Mouse (Mus musculus) cortical plate, adult 2 months (tissue): ENCODE measurements around the gene Rhov. TPM values are rescaled to one million over a fixed set of nuclear protein-coding genes. Genes with fewer than 3 reads are reported as not detected.

Experiments
- H3K27ac ChIP-seq: fragments of 200-500 bp; 2 replicates; pipeline ENCODE4 v1.5.1; 2012; ENCODE audit warnings: low read length, control low read depth, inconsistent platforms; ENCODE audit not compliant: insufficient read depth
- H3K4me1 ChIP-seq: fragments of 200-500 bp; 2 replicates; pipeline ENCODE4 v1.6.1; 2011; ENCODE audit warnings: low read length; ENCODE audit not compliant: control insufficient read depth, insufficient read depth
- H3K4me3 ChIP-seq: fragments of 200-500 bp; 2 replicates; pipeline ENCODE4 v1.5.1; 2011; ENCODE audit warnings: mild to moderate bottlenecking, low read length, control low read depth; ENCODE audit not compliant: insufficient read depth
- CTCF ChIP-seq: fragments of 200-500 bp; IDR thresholded peaks from 2 replicates; pipeline ENCODE4 v1.5.1; 2011; ENCODE audit warnings: mild to moderate bottlenecking, control low read depth, low read length; ENCODE audit not compliant: insufficient read depth; ENCODE audit errors: extremely low read depth
- POLR2A ChIP-seq: fragments of 200-500 bp; IDR thresholded peaks from 2 replicates; pipeline ENCODE4 v1.6.1; 2011; ENCODE audit warnings: mild to moderate bottlenecking, low read length, control low read depth; ENCODE audit not compliant: insufficient read depth; ENCODE audit errors: extremely low read depth
- polyA plus RNA-seq: library from polyadenylated mRNA; depleted of rRNA; stranded (reverse); fragments of >200 nt; gene quantifications from 2 replicates; pipeline ENCODE4 v1.2.3, GENCODE M21; 2012

The Rhov gene
- polyA plus RNA-seq, 1 experiment, result 8.3 TPM

- no peaks in the 10 kb centered on the region for H3K4me1 ChIP-seq
These were observed 29.9 kb upstream of the Rhov start for GRCm38 (mm10) chr2:119300819-119301493.

DNA sequence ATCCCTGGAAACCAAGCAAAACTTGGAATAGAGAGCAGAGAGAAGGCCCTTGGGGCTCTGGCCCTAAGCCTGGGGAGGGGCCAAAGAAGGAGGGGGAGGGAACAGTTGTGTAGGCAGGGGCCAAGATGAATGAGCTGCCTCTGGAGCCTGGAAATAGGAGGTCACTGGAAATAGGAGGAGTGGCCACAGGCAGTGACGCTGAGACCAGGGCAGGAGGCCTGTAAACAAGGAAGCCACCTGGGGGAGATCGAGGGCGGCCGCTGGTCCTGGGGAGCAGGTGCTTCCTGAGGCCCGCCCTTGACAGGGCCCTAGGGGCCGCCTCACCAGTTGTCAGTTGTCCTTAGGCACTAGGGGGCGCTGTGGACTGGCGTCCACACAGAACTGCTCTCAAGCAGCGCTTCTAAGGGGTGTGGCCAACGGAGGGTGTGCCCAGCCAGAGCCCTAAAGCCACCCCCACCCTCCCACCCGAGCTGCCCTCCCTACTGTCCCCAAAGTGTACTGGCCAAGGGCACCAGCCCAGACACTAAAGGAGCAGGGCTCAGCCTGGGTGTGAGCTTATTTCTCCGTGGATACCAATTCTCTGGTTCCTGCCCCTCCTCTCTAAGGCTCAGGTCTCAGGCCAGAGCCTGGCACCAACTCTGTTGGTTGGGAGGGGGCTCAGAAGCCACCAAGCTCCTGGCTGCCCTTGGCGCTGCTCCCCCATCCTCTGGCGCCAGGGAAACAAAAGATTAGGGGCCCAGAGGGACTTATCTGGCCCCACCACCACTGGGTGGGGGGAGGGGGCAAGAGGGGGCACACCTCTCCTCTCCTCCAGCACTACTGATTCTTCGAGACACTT, 29.1 kb upstream of the Rhov start:
- H3K4me1 ChIP-seq, result no peaks in the 10 kb centered on the region
- TF ChIP-seq POLR2A (no peak), CTCF (peak; percentile 54)
- H3K4me3 ChIP-seq, result no peak overlapping the region
- peak overlapping the region; percentile 72; the same call in 1 of the 2 replicates for H3K27ac ChIP-seq

More at GRCm38 (mm10) chr2:119300819-119301493, 29.9 kb upstream of the Rhov start:
- no peak for TF ChIP-seq POLR2A
- H3K27ac ChIP-seq, result no peak overlapping the region
- no peak overlapping the region for H3K4me3 ChIP-seq

DNA sequence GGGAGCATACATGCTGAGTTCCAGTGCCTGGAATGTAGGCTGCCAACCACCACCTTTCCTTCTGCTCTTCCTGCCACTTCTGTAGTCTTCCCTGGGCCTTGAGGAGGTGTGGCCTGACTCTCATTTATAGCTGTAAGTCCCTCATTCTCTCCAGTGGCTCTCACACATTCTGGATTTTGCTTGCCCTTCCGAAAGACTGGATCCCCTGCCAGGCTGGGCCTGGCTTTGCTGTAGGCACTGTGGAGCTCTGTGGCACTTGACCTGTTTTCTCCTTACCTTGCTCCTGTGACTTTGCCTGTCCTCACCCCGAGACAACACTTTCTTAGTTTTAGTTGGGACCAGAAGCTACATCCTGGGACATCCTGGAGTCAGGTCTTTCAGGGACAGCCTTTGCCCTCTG, 27.8 kb upstream of the Rhov start:
- no peaks in the 10 kb centered on the region for H3K4me1 ChIP-seq
- H3K4me3 ChIP-seq, result no peak overlapping the region
- no peak overlapping the region for H3K27ac ChIP-seq
- TF ChIP-seq CTCF, result no peak
- TF ChIP-seq POLR2A, result no peak

- TF ChIP-seq POLR2A (no peak), CTCF (peak; percentile 82)
- Histone ChIP-seq H3K27ac (no peak overlapping the region), H3K4me1 (no peaks in the 10 kb centered on the region), H3K4me3 (no peak overlapping the region)
These were observed 27.3 kb upstream of the Rhov start for GRCm38 (mm10) chr2:119298330-119298729.

GRCm38 (mm10) chr2:119297506-119297905, 26.4 kb upstream of the Rhov start:
- no peak overlapping the region for H3K4me3 ChIP-seq

DNA sequence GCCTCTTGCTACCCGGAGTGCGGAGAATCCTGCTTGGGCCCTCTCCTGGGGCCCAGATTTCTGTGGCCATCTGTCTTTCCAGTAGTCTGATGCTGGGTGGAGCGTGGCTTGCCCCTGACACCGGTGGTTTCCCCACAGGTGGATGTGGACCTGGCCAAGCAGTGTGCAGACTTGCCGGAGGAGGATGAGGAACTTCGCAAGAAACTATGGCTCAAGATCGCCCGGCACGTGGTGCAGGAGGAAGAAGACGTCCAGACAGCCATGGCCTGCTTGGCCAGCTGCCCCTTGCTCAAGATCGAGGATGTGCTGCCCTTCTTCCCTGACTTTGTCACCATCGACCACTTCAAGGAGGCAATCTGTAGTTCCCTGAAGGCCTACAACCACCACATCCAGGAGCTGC, 25.7 kb upstream of the Rhov start:
- TF ChIP-seq CTCF, result no peak
- no peak for TF ChIP-seq POLR2A
- H3K4me3 ChIP-seq, result no peak overlapping the region
- H3K4me1 ChIP-seq, result no peaks in the 10 kb centered on the region

More at GRCm38 (mm10) chr2:119297506-119297905, 26.4 kb upstream of the Rhov start:
- no peak for TF ChIP-seq POLR2A
- no peak for TF ChIP-seq CTCF
- Histone ChIP-seq H3K4me1 (no peaks in the 10 kb centered on the region), H3K27ac (no peak overlapping the region)

DNA sequence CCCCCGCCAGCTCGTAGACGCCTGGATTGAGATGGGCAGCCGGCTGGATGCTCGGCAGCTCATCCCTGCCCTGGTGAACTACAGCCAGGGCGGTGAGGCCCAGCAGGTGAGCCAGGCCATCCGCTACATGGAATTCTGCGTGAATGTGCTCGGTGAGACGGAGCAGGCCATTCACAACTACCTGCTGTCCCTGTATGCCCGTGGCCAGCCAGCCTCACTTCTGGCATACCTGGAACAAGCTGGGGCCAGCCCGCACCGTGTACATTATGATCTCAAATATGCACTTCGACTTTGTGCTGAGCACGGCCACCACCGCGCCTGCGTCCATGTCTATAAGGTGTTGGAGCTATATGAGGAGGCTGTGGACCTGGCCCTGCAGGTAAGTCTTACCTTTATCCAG, 23.3 kb upstream of the Rhov start:
- H3K4me3 ChIP-seq, result no peak overlapping the region
- TF ChIP-seq POLR2A (no peak), CTCF (no peak)
- no peak overlapping the region for H3K27ac ChIP-seq
- H3K4me1 ChIP-seq, result peaks cover 3% of the 10 kb centered on the region; the same call in 1 of the 2 replicates

More for the DNA sequence above, 25.7 kb upstream of the Rhov start:
- H3K27ac ChIP-seq, result no peak overlapping the region

DNA sequence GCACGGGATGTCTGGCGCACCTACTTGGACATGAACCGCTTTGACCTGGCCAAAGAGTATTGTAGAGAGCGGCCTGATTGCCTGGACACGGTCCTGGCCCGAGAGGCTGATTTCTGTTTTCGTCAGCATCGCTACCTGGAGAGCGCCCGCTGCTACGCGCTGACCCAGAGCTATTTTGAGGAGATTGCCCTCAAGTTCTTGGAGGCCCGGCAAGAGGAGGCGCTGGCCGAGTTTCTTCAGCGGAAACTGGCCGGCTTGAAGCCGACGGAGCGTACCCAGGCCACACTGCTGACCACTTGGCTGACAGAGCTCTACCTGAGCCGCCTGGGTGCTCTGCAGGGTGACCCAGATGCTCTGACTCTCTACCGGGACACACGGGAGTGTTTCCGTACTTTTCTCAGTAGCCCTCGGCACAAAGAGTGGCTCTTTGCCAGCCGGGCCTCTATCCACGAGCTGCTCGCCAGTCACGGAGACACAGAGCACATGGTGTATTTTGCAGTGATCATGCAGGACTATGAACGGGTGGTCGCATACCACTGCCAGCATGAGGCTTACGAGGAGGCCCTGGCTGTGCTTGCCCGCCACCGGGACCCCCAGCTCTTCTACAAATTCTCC, 22.8 kb upstream of the Rhov start:
- TF ChIP-seq CTCF, result no peak
- TF ChIP-seq POLR2A, result no peak
- no peak overlapping the region for H3K4me3 ChIP-seq
- peaks cover 3% of the 10 kb centered on the region; the same call in 1 of the 2 replicates for H3K4me1 ChIP-seq
- H3K27ac ChIP-seq, result no peak overlapping the region

DNA sequence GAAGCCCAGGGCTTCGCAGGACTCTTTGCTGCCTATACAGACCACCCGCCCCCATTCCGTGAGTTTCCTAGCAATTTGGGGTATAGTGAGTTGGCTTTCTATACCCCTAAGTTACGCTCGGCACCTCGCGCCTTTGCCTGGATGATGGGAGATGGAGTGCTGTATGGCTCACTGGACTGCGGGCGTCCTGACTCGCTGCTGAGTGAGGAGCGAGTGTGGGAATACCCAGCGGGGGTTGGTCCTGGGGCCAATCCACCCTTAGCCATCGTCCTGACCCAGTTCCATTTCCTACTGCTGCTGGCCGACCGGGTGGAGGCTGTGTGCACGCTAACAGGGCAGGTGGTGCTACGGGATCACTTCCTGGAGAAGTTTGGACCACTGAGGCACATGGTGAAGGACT, 22.2 kb upstream of the Rhov start:
- H3K4me3 ChIP-seq, result no peak overlapping the region
- H3K4me1 ChIP-seq, result peaks cover 3% of the 10 kb centered on the region; the same call in 1 of the 2 replicates
- no peak overlapping the region for H3K27ac ChIP-seq
- TF ChIP-seq CTCF (no peak), POLR2A (no peak)
